Mouse (Mus musculus) kidney, adult 2 months (tissue): ENCODE results near the gene Irak3. TPM values are rescaled to one million over a fixed set of nuclear protein-coding genes. Genes with fewer than 3 reads are reported as not detected.

ENCODE experiments used
- DNase-seq: peaks from one replicate; pipeline ENCODE4 v3.0.0; 2021
- H3K27ac ChIP-seq: fragments of 200-500 bp; 2 replicates; pipeline ENCODE4 v1.5.1; 2012; ENCODE audit warnings: low read depth, low read length, control low read depth, inconsistent platforms; ENCODE audit not compliant: insufficient read depth
- H3K27me3 ChIP-seq: fragments of 200-500 bp; replicated peaks from 2 replicates; pipeline ENCODE4 v1.6.1; 2012; ENCODE audit warnings: mild to moderate bottlenecking, moderate library complexity, low read length, inconsistent platforms; ENCODE audit not compliant: control insufficient read depth, insufficient read depth
- H3K36me3 ChIP-seq: fragments of 200-500 bp; 2 replicates; pipeline ENCODE4 v1.6.1; 2012; ENCODE audit warnings: mild to moderate bottlenecking, moderate library complexity, low read length, inconsistent platforms; ENCODE audit not compliant: control insufficient read depth, insufficient read depth
- H3K4me1 ChIP-seq: fragments of 200-500 bp; 2 replicates; pipeline ENCODE4 v1.6.1; 2011; ENCODE audit warnings: low read length; ENCODE audit not compliant: control insufficient read depth, insufficient read depth
- H3K4me3 ChIP-seq: fragments of 200-500 bp; 2 replicates; pipeline ENCODE4 v1.5.1; 2011; ENCODE audit warnings: mild to moderate bottlenecking, low read depth, low read length, control low read depth; ENCODE audit not compliant: insufficient read depth
- CTCF ChIP-seq: fragments of 200-500 bp; conservative IDR thresholded peaks from 2 replicates; pipeline ENCODE4 v1.5.1; 2011; ENCODE audit warnings: low read depth, mild to moderate bottlenecking, control low read depth, low read length, moderate library complexity, mixed read lengths; ENCODE audit not compliant: insufficient read depth, insufficient read length
- POLR2A ChIP-seq: fragments of 200-500 bp; IDR thresholded peaks from one replicate; pipeline ENCODE4 v1.6.1; 2011; ENCODE audit warnings: low read depth, low read length, control low read depth
- WGBS: fragments of 180-500 bp; shearing (Covaris S2); methylation state at CpG from one replicate; pipeline ENCODE4 v1.1.7; 2018; 5-methylcytosine and 5-hydroxymethylcytosine counted together
- polyA plus RNA-seq: library from polyadenylated mRNA; depleted of rRNA; stranded (reverse); fragments of >200 nt; gene quantifications from 2 replicates; pipeline ENCODE4 v1.2.3, GENCODE M21; 2012

The Irak3 gene
- polyA plus RNA-seq, 1 experiment: 2.1 TPM

DNA sequence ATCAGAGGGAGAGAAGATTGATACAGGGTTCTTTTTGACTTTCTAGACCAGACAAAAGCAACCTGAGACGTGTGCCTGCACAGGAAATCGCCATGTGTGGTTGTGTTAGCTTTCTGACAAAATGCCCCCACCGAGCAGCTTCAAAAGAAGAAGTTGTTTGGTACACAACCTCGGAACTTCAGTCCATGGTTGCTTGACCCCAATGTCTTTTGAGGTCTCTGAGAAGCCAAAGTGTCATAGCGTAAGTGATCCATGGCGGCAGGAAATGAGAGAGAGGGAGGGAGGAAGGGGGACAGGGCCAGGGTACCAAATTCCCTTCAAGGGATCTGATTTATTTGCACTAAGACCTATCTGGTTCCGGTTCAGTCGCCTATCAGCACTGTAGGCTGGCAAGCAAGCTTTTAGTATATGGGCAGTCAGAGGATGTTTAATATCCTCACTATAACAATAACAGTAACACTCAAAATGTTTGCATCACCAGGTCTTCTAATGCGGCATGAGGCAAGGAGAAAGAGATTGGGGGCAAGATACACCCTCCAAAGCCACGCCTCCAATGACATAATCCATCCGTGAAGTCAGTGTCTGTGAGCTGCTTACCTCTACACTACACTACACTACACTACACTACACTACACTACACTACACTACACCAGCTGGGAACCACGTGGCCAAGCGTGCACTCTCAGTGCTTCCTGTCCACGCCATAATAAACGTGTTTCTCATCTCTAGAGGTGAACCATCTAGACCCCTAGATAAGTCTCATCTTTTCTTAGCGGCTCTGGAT is 729 bp upstream of the Irak3 start:
- TF ChIP-seq CTCF (no peak), POLR2A (no peak)
- Histone ChIP-seq H3K27ac (no peak overlapping the region), H3K27me3 (no peaks in the 10 kb centered on the region), H3K4me3 (no peak overlapping the region), H3K4me1 (no peaks in the 10 kb centered on the region), H3K36me3 (no peaks in the 10 kb centered on the region)
- 60% methylated on average over 16 of the region's 16 CpGs for WGBS
- no peak for DNase-seq

DNA sequence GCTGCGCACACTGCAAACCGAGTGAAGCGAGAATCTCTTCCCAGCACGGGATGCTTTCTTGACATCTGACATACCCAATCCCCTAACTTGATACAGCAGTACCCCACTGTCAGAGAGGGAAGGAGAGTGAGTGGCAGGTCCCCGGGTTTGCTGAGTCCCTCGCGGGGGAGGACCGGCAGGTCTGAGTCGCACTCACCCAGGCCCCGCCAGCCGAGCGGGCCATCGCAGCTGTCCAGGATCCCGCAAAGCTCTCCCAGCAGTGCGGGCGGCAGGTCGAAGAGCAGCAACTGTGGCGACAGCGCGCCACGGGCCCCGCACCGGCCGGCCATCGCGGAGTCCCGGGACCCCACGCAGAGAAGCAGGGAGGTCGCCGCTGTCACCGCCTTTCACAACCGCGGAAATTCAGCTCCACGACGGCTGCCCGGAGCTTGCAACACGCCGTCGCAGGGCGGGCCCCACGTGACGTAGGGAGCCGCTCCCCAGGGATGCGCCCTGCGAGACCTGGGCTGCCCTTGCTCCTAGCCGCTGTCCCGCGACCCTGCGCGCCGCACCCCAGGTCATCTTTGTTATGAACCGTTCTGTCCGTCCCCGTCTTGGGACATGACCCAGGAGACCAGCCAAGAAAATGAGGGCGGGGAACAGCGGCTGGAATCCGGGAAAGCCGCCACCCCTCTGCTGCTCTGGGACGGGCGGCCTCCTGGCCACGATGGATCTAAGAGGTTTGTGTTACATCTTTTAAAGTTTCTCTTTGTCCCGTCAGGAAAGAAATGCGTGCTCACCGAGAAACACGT is 604 bp downstream of the Irak3 start, which contains the start of gene Tmbim4:
Gene Tmbim4, plus strand, starts transcription at position 460 of the 791 bp plus-strand sequence.
- TF ChIP-seq POLR2A (no peak), CTCF (no peak)
- WGBS: 3% methylated on average over 65 of the region's 65 CpGs
- no peaks in the 10 kb centered on the region for H3K27me3 ChIP-seq
- H3K36me3 ChIP-seq: no peaks in the 10 kb centered on the region
- H3K4me3 ChIP-seq: peak within 1 kb of the TSS; percentile 75
- H3K27ac ChIP-seq: peak within 1 kb of the TSS; percentile 40
- peak; percentile 85 for DNase-seq
- H3K4me1 ChIP-seq: no peaks in the 10 kb centered on the region

DNA sequence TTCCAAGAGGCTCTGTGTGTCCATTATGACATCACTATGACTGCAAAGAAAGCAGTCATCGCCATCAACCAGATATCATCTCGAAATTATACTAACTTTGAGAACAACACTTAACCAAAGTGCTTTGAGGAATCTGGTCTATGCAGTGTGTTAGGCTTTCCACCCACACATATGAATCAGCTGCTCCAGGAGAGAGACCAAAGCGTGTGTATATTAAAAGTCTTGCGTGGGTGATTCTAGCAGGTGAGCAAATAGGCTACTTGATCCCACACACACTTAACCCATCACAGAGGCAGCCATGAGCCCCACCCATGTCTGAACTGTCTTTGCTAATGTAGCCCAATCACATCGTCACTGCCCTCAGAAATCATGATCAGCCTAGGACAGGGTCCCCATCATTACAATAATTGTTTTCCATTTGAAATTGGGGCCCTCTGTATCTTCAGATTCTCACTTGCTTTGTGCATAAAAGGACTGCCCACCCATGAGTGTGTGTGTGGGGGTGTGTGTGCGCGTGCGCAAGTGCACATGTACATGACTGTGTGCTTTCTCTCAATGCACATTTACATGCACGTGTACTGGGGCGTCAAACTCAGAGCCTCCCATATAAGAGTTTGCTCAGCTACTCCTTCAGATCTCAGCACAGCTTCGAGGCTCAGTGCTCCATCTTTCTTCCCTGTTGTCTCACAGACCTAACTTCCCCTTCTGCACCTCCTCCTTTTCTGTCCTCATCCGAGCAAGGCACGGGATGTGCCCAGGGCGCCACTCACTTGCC is 4.7 kb downstream of the Irak3 start:
- no peaks in the 10 kb centered on the region for H3K4me1 ChIP-seq
- no peak for TF ChIP-seq CTCF
- no peak for TF ChIP-seq POLR2A
- no peaks in the 10 kb centered on the region for H3K27me3 ChIP-seq
- no peak overlapping the region for H3K27ac ChIP-seq
- H3K36me3 ChIP-seq: no peaks in the 10 kb centered on the region
- 76% methylated on average over 14 of the region's 14 CpGs for WGBS
- no peak overlapping the region for H3K4me3 ChIP-seq
- DNase-seq: no peak

DNA sequence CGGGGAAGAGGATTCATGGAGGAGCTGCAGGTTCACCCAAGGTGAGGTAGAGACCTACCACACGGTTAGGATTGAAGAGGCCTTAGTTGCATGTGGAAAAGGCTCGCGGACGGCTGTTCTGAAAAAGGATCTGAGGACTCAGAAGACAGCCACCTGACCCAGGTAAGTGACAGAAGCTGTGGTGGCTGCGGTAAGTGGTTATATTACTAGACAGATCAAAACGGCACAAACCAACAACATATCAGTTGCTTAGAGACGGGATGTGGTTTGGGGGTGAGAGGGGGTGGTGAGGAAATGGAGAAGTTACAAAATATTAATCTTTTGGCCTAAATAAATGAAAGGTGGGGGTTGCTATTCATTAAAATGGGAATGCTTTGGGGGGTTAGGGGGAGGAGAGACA is 8.7 kb downstream of the Irak3 start:
- H3K36me3 ChIP-seq: no peaks in the 10 kb centered on the region
- no peak for DNase-seq
- peaks cover 4% of the 10 kb centered on the region; the same call in 1 of the 2 replicates for H3K4me1 ChIP-seq
- H3K27me3 ChIP-seq: no peaks in the 10 kb centered on the region
- no peak overlapping the region for H3K4me3 ChIP-seq
- 88% methylated on average over 8 of the region's 8 CpGs for WGBS
- no peak overlapping the region for H3K27ac ChIP-seq
- no peak for TF ChIP-seq POLR2A
- no peak for TF ChIP-seq CTCF

DNA sequence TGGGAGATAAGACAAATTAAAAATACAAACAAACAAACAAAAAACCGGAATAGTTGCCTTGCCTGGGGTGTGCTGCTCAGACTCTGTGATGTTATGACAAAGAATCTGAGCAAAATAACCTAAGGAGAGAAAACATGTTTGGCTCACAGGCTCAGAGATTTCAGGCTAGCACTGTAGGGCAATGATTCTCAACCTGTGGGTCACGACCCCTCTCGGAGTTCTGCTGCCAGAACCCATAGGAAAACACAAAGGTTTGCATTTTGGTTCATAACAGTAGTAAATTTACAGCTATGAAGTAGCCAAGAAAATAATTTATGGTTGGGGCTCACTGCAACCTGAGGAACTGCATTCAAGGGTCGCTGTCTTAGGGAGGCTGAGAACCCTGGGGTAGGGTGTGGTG is 9.7 kb downstream of the Irak3 start:
- Histone ChIP-seq H3K4me1 (peaks cover 4% of the 10 kb centered on the region; the same call in 1 of the 2 replicates), H3K27ac (no peak overlapping the region), H3K27me3 (no peaks in the 10 kb centered on the region), H3K4me3 (no peak overlapping the region), H3K36me3 (no peaks in the 10 kb centered on the region)
- no peak for TF ChIP-seq CTCF
- no peak for TF ChIP-seq POLR2A
- 85% methylated on average over 4 of the region's 4 CpGs for WGBS
- no peak for DNase-seq

DNA sequence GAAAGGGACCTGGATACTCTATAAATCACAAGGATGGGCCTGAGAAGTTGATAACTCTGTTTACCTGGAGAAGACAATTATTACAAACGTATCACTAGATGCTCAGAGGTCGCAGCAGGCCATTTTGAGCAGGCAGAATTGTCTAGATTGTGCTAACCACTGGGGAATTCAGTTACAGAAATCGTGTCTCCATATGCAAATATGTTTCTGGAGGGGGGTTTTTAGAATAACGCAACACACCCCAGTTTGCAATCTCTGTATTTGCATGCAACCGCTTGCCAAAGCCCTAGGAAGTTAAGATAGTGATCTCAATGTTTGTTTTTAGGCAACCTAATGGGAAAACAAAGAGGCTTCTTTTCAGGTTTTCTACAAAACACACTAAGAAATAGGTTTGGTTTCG is 10.8 kb downstream of the Irak3 start:
- WGBS: 92% methylated on average over 6 of the region's 6 CpGs

More for the DNA sequence above, 10.8 kb downstream of the Irak3 start:
- Histone ChIP-seq H3K27me3 (no peaks in the 10 kb centered on the region), H3K4me1 (peaks cover 4% of the 10 kb centered on the region; the same call in 1 of the 2 replicates), H3K36me3 (no peaks in the 10 kb centered on the region), H3K4me3 (no peak overlapping the region), H3K27ac (no peak overlapping the region)
- TF ChIP-seq POLR2A (no peak), CTCF (no peak)
- no peak for DNase-seq
